Mouse (Mus musculus) ES-Bruce4 (cell line): ENCODE results near the gene Gtf3c3.

ENCODE experiments used
- CTCF ChIP-seq: IDR thresholded peaks from one replicate; pipeline ENCODE4 v1.8.1; 2011; ENCODE audit warnings: low read depth, low read length
- EP300 ChIP-seq: IDR thresholded peaks from 2 replicates; pipeline ENCODE4 v1.6.1; 2011; ENCODE audit warnings: low read depth, low read length; ENCODE audit not compliant: insufficient read depth
- POLR2A ChIP-seq: IDR thresholded peaks from one replicate; pipeline ENCODE4 v1.8.1; 2011; ENCODE audit warnings: low read length; ENCODE audit not compliant: insufficient read depth

DNA sequence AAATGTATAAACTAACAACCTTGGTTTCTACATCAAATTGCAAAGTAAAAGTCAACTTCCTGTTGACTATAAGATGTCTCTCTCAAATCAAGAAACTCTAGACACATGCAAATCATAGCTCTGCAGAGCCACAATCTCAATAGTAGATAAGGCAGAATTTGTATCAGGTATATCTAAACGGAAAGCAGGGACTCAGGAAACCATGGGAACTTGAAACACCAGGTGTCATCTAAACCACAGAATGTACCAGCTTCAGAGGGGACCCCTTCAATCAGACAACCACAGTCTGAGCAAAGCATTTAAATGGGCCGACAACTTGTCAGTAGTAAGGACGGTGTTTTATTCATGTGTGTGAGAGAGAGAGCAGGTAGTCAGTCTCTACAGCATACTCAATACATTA is 17.1 kb downstream of the Gtf3c3 start:
- TF ChIP-seq POLR2A = no peak
- no peak for TF ChIP-seq EP300
- TF ChIP-seq CTCF = no peak
